Mouse (Mus musculus): ENCODE results near the gene Neo1.

DNA sequence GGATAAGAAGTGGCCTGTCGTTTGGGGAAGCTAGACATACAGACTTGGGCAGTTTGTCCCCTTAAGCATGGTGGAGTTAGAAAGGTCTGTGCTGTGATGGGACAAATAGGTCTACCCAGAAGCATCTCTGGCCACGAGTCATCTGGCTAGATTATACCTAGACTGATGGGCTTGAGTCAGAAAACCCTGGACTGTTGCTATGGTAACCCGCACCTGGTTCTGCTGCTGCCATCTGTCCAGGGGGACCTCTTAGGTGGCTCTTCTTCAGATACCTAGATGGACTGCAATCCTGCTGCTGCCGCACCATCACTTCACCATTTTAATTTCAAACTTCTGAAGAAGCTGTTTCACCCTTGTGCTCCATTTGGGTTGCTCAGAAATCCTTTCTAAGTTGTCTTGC, 34.0 kb upstream of the Neo1 start:
- TF ChIP-seq POLR2A (IDR thresholded peaks at IDR 0.05; ENCODE audit: borderline replicate concordance, control insufficient read depth, low read depth, low read length) (no peak), CTCF (IDR thresholded peaks at IDR 0.05; ENCODE audit: control insufficient read depth, insufficient read depth, low read length) (no peak)
